Mouse (Mus musculus) limb, embryonic 14.5 days (tissue): ENCODE data around the gene Gm21891. TPM values are rescaled to one million over a fixed set of nuclear protein-coding genes. Genes with fewer than 3 reads are reported as not detected.
"Not testable (repeated sequence)": the region's sequence is repeated elsewhere in the genome, so short reads cannot be mapped to it uniquely, and the experiment has no call there.

Experiments used
- ATAC-seq: fragments of 200-750 bp; cut with Nextera tagmentation; 2 replicates; pipeline ENCODE4 v1.8.0; 2017; ENCODE audit warnings: low read depth, moderate number of reproducible peaks, moderate TSS enrichment; ENCODE audit not compliant: low FRiP score
- DNase-seq: peaks from one replicate; pipeline ENCODE4 v3.0.0-alpha.2; 2015; ENCODE audit warnings: low spot score
- H3K27ac ChIP-seq: fragments of 300-500 bp; sonication (generic); replicated peaks from 2 replicates; pipeline ENCODE4 v1.5.1; 2014; ENCODE audit warnings: low read depth, mild to moderate bottlenecking, low read length, moderate library complexity, mixed read lengths
- H3K27me3 ChIP-seq: fragments of 300-500 bp; sonication (generic); 2 replicates; pipeline ENCODE4 v1.6.1; 2014; ENCODE audit warnings: low read length, mixed read lengths; ENCODE audit not compliant: control insufficient read depth, insufficient read depth
- H3K36me3 ChIP-seq: fragments of 300-500 bp; sonication (generic); 2 replicates; pipeline ENCODE4 v1.6.1; 2014; ENCODE audit warnings: mild to moderate bottlenecking, low read length, moderate library complexity, mixed read lengths; ENCODE audit not compliant: control insufficient read depth, insufficient read depth
- H3K4me1 ChIP-seq: fragments of 300-500 bp; sonication (generic); 2 replicates; pipeline ENCODE4 v1.6.1; 2014; ENCODE audit warnings: antibody characterized with exemption, low read length, mixed read lengths; ENCODE audit not compliant: control insufficient read depth, insufficient read depth
- H3K4me2 ChIP-seq: fragments of 300-500 bp; sonication (generic); replicated peaks from 2 replicates; pipeline ENCODE4 v1.6.1; 2014; ENCODE audit warnings: low read depth, mild to moderate bottlenecking, low read length, moderate library complexity; ENCODE audit not compliant: severe bottlenecking
- H3K4me3 ChIP-seq: fragments of 300-500 bp; sonication (generic); replicated peaks from 2 replicates; pipeline ENCODE4 v1.5.1; 2014; ENCODE audit warnings: low read length
- H3K9ac ChIP-seq: fragments of 300-500 bp; sonication (generic); 2 replicates; pipeline ENCODE4 v1.6.1; 2014; ENCODE audit warnings: mild to moderate bottlenecking, low read depth, low read length, moderate library complexity; ENCODE audit not compliant: severe bottlenecking
- H3K9me3 ChIP-seq: fragments of 300-500 bp; sonication (generic); 2 replicates; pipeline ENCODE4 v1.6.1; 2016; ENCODE audit warnings: low read length; ENCODE audit not compliant: control insufficient read depth
- whole genome bisulfite sequencing: fragments of 180-500 bp; shearing (Covaris S2); extraction: QIAGEN DNeasy Blood & Tissue Kit; methylation state at CpG from one replicate; pipeline ENCODE4 v1.1.7; 2014; 5-methylcytosine and 5-hydroxymethylcytosine counted together
- polyA plus RNA-seq, 2 experiments: library from polyadenylated mRNA; depleted of rRNA in 1 of 2; stranded (reverse) in 1 of 2; unstranded in 1 of 2; fragments of >200 nt; fragmentation: Nextera tagmentation in 1 of 2; extraction: Ambion mirVana in 1 of 2; gene quantifications; 2 replicates each; pipeline versions ENCODE4 v1.2.1 to v1.2.3; 2012 to 2014

Gm21891 gene
- not detected in 2 replicates for polyA plus RNA-seq (2012; rRNA removed)
- not detected in 2 replicates for polyA plus RNA-seq (2014; fragmentation: Nextera tagmentation; extraction: Ambion mirVana)

DNA sequence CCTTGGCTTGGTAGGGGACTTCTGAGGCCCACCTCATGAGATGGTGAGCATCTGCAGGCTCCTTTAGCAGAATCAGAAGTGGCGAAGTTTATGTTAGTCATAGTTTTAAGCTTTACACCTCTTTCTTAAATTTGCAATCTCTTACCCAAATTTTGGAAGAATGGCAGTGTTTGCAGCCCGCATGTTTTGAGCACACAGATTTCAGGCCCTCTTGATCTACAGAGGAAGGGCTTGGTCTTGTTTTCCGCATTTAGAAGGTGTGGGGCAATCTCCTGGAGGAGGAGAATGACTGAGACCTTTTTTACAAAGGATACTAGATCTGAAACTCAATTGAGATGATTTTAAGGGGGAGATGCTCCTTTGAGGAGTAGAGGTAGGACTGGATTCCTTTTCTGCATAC, at the start of gene Gm21891:
Gene Gm21891, minus strand, starts transcription at position 101 of the 400 bp plus-strand sequence.
- not testable (repeated sequence) for ATAC-seq, H3K4me3 ChIP-seq, H3K36me3 ChIP-seq, H3K27ac ChIP-seq, H3K4me1 ChIP-seq, H3K9ac ChIP-seq, H3K27me3 ChIP-seq, DNase-seq, H3K4me2 ChIP-seq, H3K9me3 ChIP-seq
- WGBS, result no CpG with 5 or more reads among the region's 3 CpGs

GRCm38 (mm10) chrY:13161668-13162067, 28.4 kb upstream of the Gm21891 start, which contains the start of gene Gm21425:
Gm21425 (plus strand) TSS chrY:13161968.
- DNase-seq, H3K27me3 ChIP-seq, ATAC-seq, H3K9ac ChIP-seq, H3K4me3 ChIP-seq, H3K4me1 ChIP-seq, H3K36me3 ChIP-seq, H3K9me3 ChIP-seq, H3K4me2 ChIP-seq, H3K27ac ChIP-seq: not testable (repeated sequence)

Other genes with a start within 250 kb of the Gm21891 start
- gene Gm20807, start 90.6 kb downstream of the Gm21891 start, polyA plus RNA-seq (2012; rRNA removed), result not detected in 2 replicates
- not detected in 2 replicates for gene Gm20807, start 90.6 kb downstream of the Gm21891 start, polyA plus RNA-seq (2014; fragmentation: Nextera tagmentation; extraction: Ambion mirVana)
- gene Gm21425, start 28.5 kb upstream of the Gm21891 start, polyA plus RNA-seq (2012; rRNA removed), result not detected in 2 replicates
- gene Gm21425, start 28.5 kb upstream of the Gm21891 start, polyA plus RNA-seq (2014; fragmentation: Nextera tagmentation; extraction: Ambion mirVana), result not detected in 2 replicates
- gene Gm21828, start 90.4 kb upstream of the Gm21891 start, polyA plus RNA-seq (2012; rRNA removed), result not detected in 2 replicates
- gene Gm21828, start 90.4 kb upstream of the Gm21891 start, polyA plus RNA-seq (2014; fragmentation: Nextera tagmentation; extraction: Ambion mirVana), result not detected in 2 replicates
- gene Gm21440, start 118.9 kb upstream of the Gm21891 start, polyA plus RNA-seq (2012; rRNA removed), result not detected in 2 replicates
- not detected in 2 replicates for gene Gm21440, start 118.9 kb upstream of the Gm21891 start, polyA plus RNA-seq (2014; fragmentation: Nextera tagmentation; extraction: Ambion mirVana)
- not detected in 2 replicates for gene Gm21454, start 119.0 kb upstream of the Gm21891 start, polyA plus RNA-seq (2012; rRNA removed)
- gene Gm21454, start 119.0 kb upstream of the Gm21891 start, polyA plus RNA-seq (2014; fragmentation: Nextera tagmentation; extraction: Ambion mirVana), result not detected in 2 replicates
- not detected in 2 replicates for gene Gm21725, start 215.6 kb upstream of the Gm21891 start, polyA plus RNA-seq (2012; rRNA removed)
- not detected in 2 replicates for gene Gm21725, start 215.6 kb upstream of the Gm21891 start, polyA plus RNA-seq (2014; fragmentation: Nextera tagmentation; extraction: Ambion mirVana)